Mouse (Mus musculus) monocyte, adult 2 months (primary cell): ENCODE results near the gene Gm5617.
"Not testable (repeated sequence)": the region's sequence is repeated elsewhere in the genome, so short reads cannot be mapped to it uniquely, and the experiment has no call there.

Source experiments
- DNase-seq, 2 experiments: peaks; one replicate each; pipeline ENCODE4 v3.0.0; 2022; ENCODE audit warnings: low spot score in 2 of 2, low read depth in 1 of 2

The Gm5617 gene

GRCm38 (mm10) chr9:48495548-48495932, 298 bp downstream of the Gm5617 start:
- DNase-seq, result no peak

GRCm38 (mm10) chr9:48501192-48501591, 6.0 kb downstream of the Gm5617 start:
- no peak for DNase-seq

- DNase-seq, result no peak
Measured at GRCm38 (mm10) chr9:48503001-48503400, 7.8 kb downstream of the Gm5617 start.

- no peak for DNase-seq
Measured at GRCm38 (mm10) chr9:48504741-48505365, 9.6 kb downstream of the Gm5617 start.

- no peak for DNase-seq
Measured at GRCm38 (mm10) chr9:48510134-48510533, 14.9 kb downstream of the Gm5617 start.

- no peak for DNase-seq
Measured at GRCm38 (mm10) chr9:48515332-48515731, 20.1 kb downstream of the Gm5617 start.

GRCm38 (mm10) chr9:48516615-48517371, 21.6 kb downstream of the Gm5617 start:
- DNase-seq, result no peak

GRCm38 (mm10) chr9:48517372-48518130, 22.3 kb downstream of the Gm5617 start:
- no peak for DNase-seq

GRCm38 (mm10) chr9:48520405-48520804, 25.2 kb downstream of the Gm5617 start:
- not testable (repeated sequence) for DNase-seq

- DNase-seq, result no peak
Measured at GRCm38 (mm10) chr9:48525566-48525965, 30.3 kb downstream of the Gm5617 start.

GRCm38 (mm10) chr9:48526520-48526919, 31.3 kb downstream of the Gm5617 start:
- no peak for DNase-seq

GRCm38 (mm10) chr9:48531294-48531693, 36.1 kb downstream of the Gm5617 start:
- no peak for DNase-seq

GRCm38 (mm10) chr9:48532203-48532602, 37.0 kb downstream of the Gm5617 start:
- DNase-seq, result no peak

GRCm38 (mm10) chr9:48532730-48533129, 37.5 kb downstream of the Gm5617 start:
- no peak for DNase-seq

- no peak for DNase-seq
Measured at GRCm38 (mm10) chr9:48536414-48536813, 41.2 kb downstream of the Gm5617 start.

- not testable (repeated sequence) for DNase-seq
Measured at GRCm38 (mm10) chr9:48537616-48538015, 42.4 kb downstream of the Gm5617 start.

GRCm38 (mm10) chr9:48538044-48538645, 42.9 kb downstream of the Gm5617 start:
- DNase-seq, result no peak

- no peak for DNase-seq
Measured at GRCm38 (mm10) chr9:48538688-48539087, 43.4 kb downstream of the Gm5617 start.
